Mouse (Mus musculus) A20 (cell line): ENCODE results near the gene Gm17018.

Experiments used
- DNase-seq: peaks from one replicate; pipeline ENCODE4 v3.0.0-alpha.2; 2011; ENCODE audit warnings: low read depth, low spot score

The Gm17018 gene

GRCm38 (mm10) chr19:45587509-45588292 lies 27.3 kb downstream of the Gm17018 start:
- no peak for DNase-seq

GRCm38 (mm10) chr19:45589761-45590160 lies 29.3 kb downstream of the Gm17018 start:
- DNase-seq, result no peak

GRCm38 (mm10) chr19:45591704-45592103 lies 31.3 kb downstream of the Gm17018 start:
- DNase-seq, result peak; percentile 16

- no peak for DNase-seq
Observed at GRCm38 (mm10) chr19:45592916-45593315, 32.5 kb downstream of the Gm17018 start.

GRCm38 (mm10) chr19:45594079-45594478 lies 33.7 kb downstream of the Gm17018 start:
- no peak for DNase-seq

GRCm38 (mm10) chr19:45595481-45595880 lies 35.1 kb downstream of the Gm17018 start:
- no peak for DNase-seq

- DNase-seq, result no peak
Observed at GRCm38 (mm10) chr19:45596019-45596418, 35.6 kb downstream of the Gm17018 start.

GRCm38 (mm10) chr19:45596434-45596833 lies 36.0 kb downstream of the Gm17018 start:
- no peak for DNase-seq

- DNase-seq, result no peak
Observed at GRCm38 (mm10) chr19:45597106-45597505, 36.7 kb downstream of the Gm17018 start.

- no peak for DNase-seq
Observed at GRCm38 (mm10) chr19:45602606-45603005, 42.2 kb downstream of the Gm17018 start.

- DNase-seq, result no peak
Observed at GRCm38 (mm10) chr19:45606701-45607100, 46.3 kb downstream of the Gm17018 start.

- DNase-seq, result no peak
Observed at GRCm38 (mm10) chr19:45607479-45607878, 47.1 kb downstream of the Gm17018 start.

GRCm38 (mm10) chr19:45608648-45609339 lies 48.4 kb downstream of the Gm17018 start:
- no peak for DNase-seq

- DNase-seq, result no peak
Observed at GRCm38 (mm10) chr19:45610823-45611222, 50.4 kb downstream of the Gm17018 start.

GRCm38 (mm10) chr19:45614375-45614774 lies 54.0 kb downstream of the Gm17018 start:
- DNase-seq, result no peak

- DNase-seq, result no peak
Observed at GRCm38 (mm10) chr19:45614928-45615327, 54.5 kb downstream of the Gm17018 start.

- no peak for DNase-seq
Observed at GRCm38 (mm10) chr19:45615415-45616213, 55.2 kb downstream of the Gm17018 start.

- DNase-seq, result no peak
Observed at GRCm38 (mm10) chr19:45616214-45616518, 55.8 kb downstream of the Gm17018 start.

GRCm38 (mm10) chr19:45616735-45617134 lies 56.3 kb downstream of the Gm17018 start:
- DNase-seq, result no peak

GRCm38 (mm10) chr19:45618184-45618583 lies 57.8 kb downstream of the Gm17018 start:
- no peak for DNase-seq

GRCm38 (mm10) chr19:45619744-45620501 lies 59.5 kb downstream of the Gm17018 start:
- no peak for DNase-seq

GRCm38 (mm10) chr19:45621061-45621460 lies 60.6 kb downstream of the Gm17018 start:
- DNase-seq, result no peak
